Mouse (Mus musculus): ENCODE measurements around the gene Zmiz1.

Zmiz1 gene

GRCm38 (mm10) chr14:25608618-25609017 lies 149.6 kb downstream of the Zmiz1 start:
- peak in 1 of 2 experiments; percentile 50 for DNase-seq (ENCODE audit: inconsistent age in 2 of 2, low spot score in 1 of 2)

GRCm38 (mm10) chr14:25609355-25609754 lies 150.4 kb downstream of the Zmiz1 start:
- peak in 1 of 2 experiments; percentile 51 for DNase-seq (ENCODE audit: inconsistent age in 2 of 2, low spot score in 1 of 2)

GRCm38 (mm10) chr14:25610396-25611158 lies 151.6 kb downstream of the Zmiz1 start:
- DNase-seq (ENCODE audit: inconsistent age in 2 of 2, low spot score in 1 of 2) = peak in 1 of 2 experiments; percentile 51

GRCm38 (mm10) chr14:25611159-25611697 lies 152.2 kb downstream of the Zmiz1 start:
- DNase-seq (ENCODE audit: inconsistent age in 2 of 2, low spot score in 1 of 2) = no peak

DNA sequence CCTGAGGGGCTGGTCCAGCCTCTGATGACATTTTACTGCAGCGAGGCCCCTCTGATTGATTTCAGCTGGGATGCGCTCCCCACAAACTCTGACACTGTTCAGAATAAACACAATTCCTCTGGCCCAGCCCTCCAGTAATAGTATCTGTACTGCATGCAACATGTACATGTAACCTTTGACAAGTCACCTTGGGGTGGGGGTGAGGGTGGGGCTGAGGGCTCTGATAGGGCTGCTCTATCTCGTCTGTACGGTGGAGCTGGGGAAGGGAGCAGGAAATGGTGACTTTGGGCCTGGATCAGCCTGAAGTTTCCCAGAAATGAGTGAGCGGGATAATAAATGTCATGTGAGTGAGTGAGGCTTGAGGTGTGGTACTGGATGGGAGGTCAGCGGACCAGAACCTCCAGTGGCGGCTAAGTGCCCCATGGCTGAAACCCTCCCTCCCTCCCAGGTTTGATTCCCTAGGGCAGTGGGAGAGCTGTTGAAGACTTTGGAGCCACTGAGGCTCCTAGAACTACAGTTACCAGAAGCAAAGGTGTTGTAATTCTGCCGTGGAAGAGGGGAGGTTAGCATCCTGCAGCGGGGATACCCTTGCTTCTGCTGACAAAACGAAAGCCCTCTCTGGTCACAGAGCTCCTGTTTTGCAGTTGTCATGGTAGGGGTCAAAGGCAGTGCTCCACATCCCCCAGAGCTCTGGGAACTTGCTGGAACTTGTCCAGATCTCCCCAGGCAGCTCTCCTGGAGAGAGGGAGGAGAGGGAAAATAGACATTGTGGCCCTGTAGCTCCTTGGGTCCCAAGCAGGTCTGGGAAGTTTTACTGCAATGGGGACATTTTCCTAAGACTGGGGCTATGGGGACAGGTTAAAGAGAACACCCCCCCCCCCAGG lies 153.1 kb downstream of the Zmiz1 start:
- DNase-seq (ENCODE audit: inconsistent age in 2 of 2, low spot score in 1 of 2) = no peak

DNA sequence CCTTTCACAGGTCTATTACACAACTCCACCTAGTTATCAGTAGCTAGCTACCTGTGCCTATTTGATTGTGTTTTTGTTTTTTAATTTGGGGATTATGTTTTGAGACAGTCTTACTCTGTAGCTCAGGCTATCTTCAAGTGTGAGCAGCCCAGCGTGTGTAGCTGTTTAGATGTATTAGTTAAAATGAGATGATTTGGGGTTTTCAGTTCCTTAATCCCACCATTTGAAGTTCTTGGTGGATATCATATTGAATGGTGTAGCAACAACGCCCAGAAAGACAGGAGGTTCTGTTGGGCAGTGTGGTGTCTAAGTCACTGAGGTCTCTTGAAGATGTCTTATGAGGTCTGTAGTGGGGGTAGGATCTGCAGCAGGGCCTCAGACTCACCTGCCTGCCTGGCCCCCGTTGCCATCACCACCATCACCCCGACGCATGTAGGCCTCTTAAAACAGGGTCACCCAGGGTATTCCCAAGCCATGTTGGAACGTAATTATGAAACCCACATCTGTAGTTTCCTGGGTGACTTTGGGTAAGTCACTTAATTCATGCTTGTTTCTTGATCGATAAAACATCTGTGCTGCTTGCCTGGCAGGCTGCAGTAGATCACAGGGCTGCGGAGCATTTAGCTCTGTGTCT lies 155.1 kb downstream of the Zmiz1 start:
- DNase-seq (ENCODE audit: inconsistent age in 2 of 2, low spot score in 1 of 2) = no peak

DNA sequence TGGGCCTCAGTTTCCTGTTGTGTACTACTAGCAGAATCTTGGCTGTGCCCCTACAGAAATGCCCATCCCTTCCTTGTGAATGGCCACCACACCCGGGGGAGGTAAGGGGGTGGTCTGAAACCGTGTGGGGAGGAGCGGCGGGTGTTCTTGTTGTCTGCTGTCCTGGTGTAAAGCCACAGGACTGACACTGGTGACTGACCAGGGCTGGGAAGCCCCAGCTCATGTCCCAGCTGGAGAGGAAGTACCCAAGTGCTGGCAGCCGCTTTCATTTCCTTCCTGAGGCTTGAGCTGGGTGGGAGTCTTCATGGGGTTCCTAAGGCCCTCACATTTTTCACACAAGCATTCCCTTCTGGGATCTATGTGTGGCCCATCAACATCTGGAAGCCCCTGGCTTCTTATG lies 155.7 kb downstream of the Zmiz1 start:
- DNase-seq (ENCODE audit: inconsistent age in 2 of 2, low spot score in 1 of 2) = peak in 1 of 2 experiments; percentile 53

GRCm38 (mm10) chr14:25615602-25616001 lies 156.6 kb downstream of the Zmiz1 start:
- DNase-seq (ENCODE audit: inconsistent age in 2 of 2, low spot score in 1 of 2) = no peak

GRCm38 (mm10) chr14:25616009-25616723 lies 157.2 kb downstream of the Zmiz1 start:
- no peak for DNase-seq (ENCODE audit: inconsistent age in 2 of 2, low spot score in 1 of 2)

DNA sequence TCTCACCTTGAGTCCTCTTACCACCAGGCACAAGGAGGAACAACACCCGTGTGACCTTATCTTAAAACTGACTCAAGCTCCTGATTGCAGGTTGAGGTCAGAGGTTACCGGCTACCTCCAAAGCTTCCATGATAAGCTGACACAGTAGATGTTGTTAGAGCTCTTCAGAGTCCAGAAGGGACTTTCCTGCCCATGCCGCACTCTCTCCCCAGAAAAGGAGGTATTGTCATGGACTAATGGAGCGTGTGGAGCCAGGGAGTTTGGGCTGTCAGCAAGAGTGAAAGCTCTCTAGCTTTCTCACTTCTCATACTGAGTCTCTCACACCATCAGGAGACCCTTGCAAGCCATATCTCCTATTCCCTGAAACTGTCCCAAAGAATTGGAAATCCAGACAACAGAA lies 158.3 kb downstream of the Zmiz1 start:
- DNase-seq (ENCODE audit: inconsistent age in 2 of 2, low spot score in 1 of 2) = no peak

DNA sequence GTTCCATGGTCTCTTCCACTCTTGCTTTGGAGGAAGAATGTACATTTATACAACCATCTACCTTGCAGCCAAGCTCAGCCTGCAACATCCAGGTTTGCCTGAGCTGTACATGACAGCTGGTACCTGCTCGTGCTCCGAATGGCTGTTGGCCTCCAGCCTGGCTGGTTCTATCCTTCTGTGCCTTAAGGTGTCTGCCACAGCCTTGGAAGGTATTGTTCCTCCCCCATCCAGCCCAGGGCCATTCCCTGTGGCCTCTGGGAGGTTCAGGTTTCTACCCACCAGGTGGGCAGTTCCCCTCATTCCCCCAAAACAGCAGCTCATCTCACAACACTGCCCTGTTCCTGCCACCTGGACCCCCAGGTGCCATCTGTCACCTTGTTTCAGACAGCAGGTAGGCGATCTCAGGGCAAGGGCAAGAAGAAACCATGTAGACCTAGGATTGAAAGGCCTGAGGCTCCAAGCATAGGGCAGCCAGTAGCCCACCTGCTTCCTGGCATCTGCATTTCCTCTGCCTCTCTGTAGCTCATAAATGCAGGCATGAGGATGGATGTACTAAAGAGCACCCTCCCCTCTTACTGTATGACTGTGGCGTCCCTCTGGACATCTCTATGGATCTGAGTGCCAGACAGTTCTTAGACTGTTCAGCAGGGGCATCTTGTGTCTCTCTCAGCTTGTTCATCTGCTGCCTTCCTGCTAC lies 160.2 kb downstream of the Zmiz1 start:
- DNase-seq (ENCODE audit: inconsistent age in 2 of 2, low spot score in 1 of 2) = no peak

GRCm38 (mm10) chr14:25620766-25621165 lies 161.8 kb downstream of the Zmiz1 start:
- DNase-seq (ENCODE audit: inconsistent age in 2 of 2, low spot score in 1 of 2) = no peak

- DNase-seq (ENCODE audit: inconsistent age in 2 of 2, low spot score in 1 of 2) = peak in 1 of 2 experiments; percentile 49
Observed at GRCm38 (mm10) chr14:25623698-25624097, 164.7 kb downstream of the Zmiz1 start.

GRCm38 (mm10) chr14:25624659-25625058 lies 165.7 kb downstream of the Zmiz1 start:
- DNase-seq (ENCODE audit: inconsistent age in 2 of 2, low spot score in 1 of 2) = no peak

- no peak for DNase-seq (ENCODE audit: inconsistent age in 2 of 2, low spot score in 1 of 2)
Observed at GRCm38 (mm10) chr14:25627599-25628255, 168.7 kb downstream of the Zmiz1 start.

GRCm38 (mm10) chr14:25628448-25629099 lies 169.6 kb downstream of the Zmiz1 start:
- no peak for DNase-seq (ENCODE audit: inconsistent age in 2 of 2, low spot score in 1 of 2)

GRCm38 (mm10) chr14:25629866-25630606 lies 171.1 kb downstream of the Zmiz1 start:
- no peak for DNase-seq (ENCODE audit: inconsistent age in 2 of 2, low spot score in 1 of 2)

Measured in adrenal gland, adult (tissue).